Mouse (Mus musculus): Measurements from ENCODE around the gene Fam168a.

The Fam168a gene

DNA sequence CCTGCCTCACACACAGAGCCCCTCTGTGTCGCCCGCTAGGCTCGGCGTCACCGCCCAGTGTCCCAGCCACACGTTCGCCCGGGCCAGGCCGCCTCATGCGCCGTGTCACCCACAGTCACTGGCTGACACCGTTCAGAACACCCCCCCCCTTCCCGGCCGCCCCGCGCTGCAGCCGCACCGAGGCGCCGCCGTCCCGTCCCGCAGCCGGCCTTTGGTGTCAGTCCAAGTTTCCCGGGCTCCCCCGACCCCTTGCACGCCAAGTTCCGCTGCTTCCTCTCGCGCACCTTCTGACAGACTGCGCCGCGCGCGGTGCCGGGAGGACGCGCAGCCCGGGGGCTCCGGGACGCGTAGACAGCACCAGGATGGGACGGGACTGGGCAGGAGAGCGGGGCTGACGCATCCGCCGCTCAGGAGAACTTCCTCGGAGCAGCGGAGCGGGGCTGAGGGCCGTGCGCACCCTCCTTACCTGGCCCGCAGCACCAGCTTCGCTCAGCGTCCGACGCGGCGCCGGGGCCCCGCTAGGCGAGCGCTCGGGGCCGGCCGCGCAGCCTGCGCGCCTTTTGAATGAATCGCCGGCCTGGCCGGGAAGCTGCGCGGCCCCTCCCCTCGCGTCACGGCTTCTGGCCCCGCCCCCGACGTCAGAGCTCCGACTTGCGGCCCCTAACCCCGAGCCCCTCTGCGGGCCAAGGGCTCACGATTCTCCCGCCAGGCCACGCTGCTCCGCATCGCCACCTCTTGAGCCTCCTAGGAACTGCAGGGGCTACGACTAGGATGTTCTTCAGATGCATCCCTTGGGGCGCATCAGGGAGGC lies 156.6 kb downstream of the Fam168a start, which contains the start of gene Relt:
Gene Relt (minus strand): TSS at position 619 of the 811 bp plus-strand sequence.
- peak; percentile 87 to 93 for DNase-seq (ENCODE audit: low spot score in 2 of 2)

DNA sequence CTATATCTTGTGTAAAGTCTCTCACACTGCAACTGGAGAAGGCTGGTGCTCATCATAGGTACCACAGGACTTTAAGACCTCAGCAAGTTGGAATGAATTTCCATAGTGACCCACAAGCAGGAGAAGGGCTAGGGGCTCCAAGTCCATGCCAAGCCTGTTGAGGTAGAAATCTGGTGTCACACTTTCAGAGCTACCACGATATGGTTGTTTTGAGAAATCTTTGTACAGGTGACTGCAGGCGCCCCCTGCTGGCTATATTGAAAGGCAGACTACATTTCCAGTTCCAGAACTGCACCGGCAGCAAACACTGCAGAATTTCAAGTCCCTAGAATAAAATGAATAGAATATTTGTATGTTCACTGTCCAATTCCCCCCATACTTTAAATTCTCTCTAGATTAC lies 160.2 kb downstream of the Fam168a start:
- DNase-seq (ENCODE audit: low spot score in 2 of 2): peak in 1 of 2 experiments; percentile 69

DNA sequence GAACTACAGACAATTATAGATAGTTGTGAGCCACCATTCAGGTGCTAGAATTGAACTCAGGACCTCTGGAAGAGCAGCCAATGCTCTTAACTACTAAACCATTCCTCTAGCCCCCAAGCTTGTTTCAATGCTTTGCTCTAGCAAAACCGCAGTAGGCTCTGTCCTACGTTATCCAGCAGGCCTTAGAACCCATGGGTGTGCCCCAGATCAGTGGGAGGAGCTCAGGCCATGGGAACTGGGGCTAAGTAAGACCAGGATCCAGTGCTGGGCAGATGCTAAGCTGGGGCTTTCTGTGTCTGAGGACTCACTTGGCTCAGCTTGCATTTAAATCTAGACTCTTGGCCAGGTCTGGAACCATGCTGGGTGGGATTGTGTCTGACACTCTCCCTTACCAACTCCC lies 161.1 kb downstream of the Fam168a start:
- no peak for DNase-seq (ENCODE audit: low spot score in 2 of 2)

- no peak for DNase-seq (ENCODE audit: low spot score in 2 of 2)
These were observed 162.1 kb downstream of the Fam168a start for GRCm38 (mm10) chr7:100868551-100868950.

- DNase-seq (ENCODE audit: low spot score in 2 of 2): no peak
These were observed 163.6 kb downstream of the Fam168a start for GRCm38 (mm10) chr7:100869877-100870629.

DNA sequence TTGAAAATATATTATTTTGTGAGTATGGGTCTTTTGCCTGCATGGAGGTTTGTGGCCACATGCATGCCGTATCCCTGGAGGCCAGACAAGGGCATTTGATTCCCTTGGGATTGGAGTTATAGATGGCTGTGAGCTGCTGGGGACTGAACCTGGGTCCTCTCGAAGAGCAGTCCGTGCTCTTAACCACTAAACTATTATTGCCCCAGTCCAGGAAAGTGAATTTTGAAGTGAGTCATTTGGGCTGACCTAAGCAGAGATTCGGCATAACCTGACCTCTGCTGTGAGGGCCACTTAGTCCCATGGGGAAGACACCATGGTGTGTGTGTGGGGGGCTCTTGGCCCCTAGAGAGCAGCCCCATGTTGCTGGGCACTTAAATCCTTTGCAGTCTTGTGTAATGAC lies 164.9 kb downstream of the Fam168a start:
- DNase-seq (ENCODE audit: low spot score in 2 of 2): no peak

- no peak for DNase-seq (ENCODE audit: low spot score in 2 of 2)
These were observed 165.5 kb downstream of the Fam168a start for GRCm38 (mm10) chr7:100871892-100872291.

GRCm38 (mm10) chr7:100873197-100873596 lies 166.8 kb downstream of the Fam168a start:
- no peak for DNase-seq (ENCODE audit: low spot score in 2 of 2)

GRCm38 (mm10) chr7:100875822-100876221 lies 169.4 kb downstream of the Fam168a start:
- DNase-seq (ENCODE audit: low spot score in 2 of 2): no peak

GRCm38 (mm10) chr7:100876293-100876692 lies 169.9 kb downstream of the Fam168a start:
- DNase-seq (ENCODE audit: low spot score in 2 of 2): no peak

GRCm38 (mm10) chr7:100876771-100877170 lies 170.3 kb downstream of the Fam168a start:
- no peak for DNase-seq (ENCODE audit: low spot score in 2 of 2)

DNA sequence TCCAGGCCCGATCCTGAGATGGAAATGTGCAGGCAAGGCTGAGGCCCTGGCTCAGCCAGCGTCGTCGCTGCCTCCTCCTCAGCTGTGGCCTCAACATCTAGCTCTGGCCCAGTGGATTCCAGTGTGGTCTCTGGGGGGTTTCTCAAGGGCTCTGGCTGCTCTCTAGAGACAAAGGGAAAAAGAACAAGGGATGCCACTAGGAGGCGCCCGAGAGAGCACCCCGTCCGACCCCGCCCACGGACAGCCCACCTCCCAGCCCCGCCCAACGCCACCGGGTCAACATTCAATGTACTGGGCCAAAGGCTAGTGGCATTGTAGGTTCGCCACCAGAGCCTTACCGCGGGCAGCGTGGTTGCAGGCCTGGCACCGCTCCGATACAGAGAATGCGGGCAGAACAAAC lies 173.2 kb downstream of the Fam168a start:
- peak in 1 of 2 experiments; percentile 66 for DNase-seq (ENCODE audit: low spot score in 2 of 2)

DNA sequence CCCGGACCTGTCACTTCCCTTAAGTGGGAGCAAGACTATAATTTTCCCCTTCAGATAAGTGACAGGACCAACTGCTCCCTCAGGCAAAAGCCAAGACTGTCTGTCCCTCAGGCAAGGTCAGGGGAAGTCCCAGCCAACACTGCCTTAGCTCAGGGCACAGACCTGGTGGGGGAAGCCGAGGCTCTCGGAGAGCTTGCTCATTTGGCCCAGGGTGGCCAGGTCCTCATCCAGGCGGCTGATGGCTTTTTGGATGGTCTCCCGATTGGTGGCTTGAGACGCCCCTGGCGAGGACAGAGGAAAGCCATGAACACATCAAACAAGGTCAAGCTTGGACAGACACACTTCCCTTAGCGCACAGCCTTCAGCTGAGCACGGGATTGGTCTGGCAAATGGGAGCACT lies 175.1 kb downstream of the Fam168a start:
- no peak for DNase-seq (ENCODE audit: low spot score in 2 of 2)

- DNase-seq (ENCODE audit: low spot score in 2 of 2): no peak
These were observed 175.5 kb downstream of the Fam168a start for GRCm38 (mm10) chr7:100881950-100882349.

DNA sequence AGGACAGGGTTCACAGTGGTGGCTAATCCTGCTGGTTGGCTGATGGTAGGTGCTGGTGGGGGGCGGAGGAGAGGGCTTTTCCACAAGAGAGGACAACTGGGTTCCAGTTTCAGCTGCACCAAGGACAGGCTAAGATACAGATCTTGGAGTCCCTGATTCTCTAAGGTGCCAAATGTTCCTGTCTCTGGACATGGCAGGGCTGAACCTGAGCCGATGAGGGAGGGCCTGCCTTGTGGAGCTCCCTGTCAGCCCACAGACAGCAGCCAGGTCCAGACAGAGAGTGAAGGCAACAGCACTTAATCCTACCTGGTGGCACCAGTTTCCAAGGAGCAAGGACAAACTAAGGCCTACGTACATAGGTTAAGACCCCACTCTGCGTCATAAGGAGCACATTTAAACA lies 178.0 kb downstream of the Fam168a start:
- no peak for DNase-seq (ENCODE audit: low spot score in 2 of 2)

DNA sequence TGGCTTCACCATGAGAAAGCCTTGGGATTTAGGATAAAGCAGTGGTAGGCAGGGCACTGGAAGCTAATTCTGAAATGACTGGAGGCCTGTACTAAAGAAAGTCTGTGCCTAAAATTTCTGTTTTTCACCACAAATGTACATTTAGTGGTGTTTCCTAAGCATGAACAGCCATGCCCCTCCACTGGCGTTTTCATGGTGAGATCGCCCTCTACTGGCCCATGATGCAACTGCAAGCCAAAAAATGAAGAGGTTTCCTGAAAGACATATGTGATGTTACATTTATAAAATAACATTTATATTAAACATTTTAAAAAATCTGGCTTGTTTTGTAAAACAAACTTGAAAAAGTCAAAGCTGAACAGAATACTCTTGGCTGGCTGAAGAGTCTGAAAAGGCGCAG lies 180.1 kb downstream of the Fam168a start:
- no peak for DNase-seq (ENCODE audit: low spot score in 2 of 2)
